Mouse (Mus musculus) intestine, embryonic 15.5 days (tissue): ENCODE measurements at regions not wholly inside any gene's neighbourhood (a gene's known extent, or its start where the extent isn't known, plus 50 kb on each side); places are given as distances from the start of the nearest gene placed in this dataset.

Experiments
- ATAC-seq: fragments of 200-750 bp; cut with Nextera tagmentation; 2 replicates; pipeline ENCODE4 v1.8.0; 2017; ENCODE audit warnings: moderate TSS enrichment, moderate library complexity
- H3K27ac ChIP-seq: fragments of 300-500 bp; sonication (generic); 2 replicates; pipeline ENCODE4 v1.5.1; 2015; ENCODE audit warnings: mild to moderate bottlenecking, inconsistent platforms
- H3K27me3 ChIP-seq: fragments of 300-500 bp; sonication (generic); replicated peaks from 2 replicates; pipeline ENCODE4 v1.6.1; 2015; ENCODE audit warnings: inconsistent platforms
- H3K36me3 ChIP-seq: fragments of 300-500 bp; sonication (generic); 2 replicates; pipeline ENCODE4 v1.6.1; 2015; ENCODE audit warnings: inconsistent platforms
- H3K4me1 ChIP-seq: fragments of 300-500 bp; sonication (generic); replicated peaks from 2 replicates; pipeline ENCODE4 v1.6.1; 2015; ENCODE audit warnings: inconsistent platforms
- H3K4me2 ChIP-seq: fragments of 300-500 bp; sonication (generic); replicated peaks from 2 replicates; pipeline ENCODE4 v1.6.1; 2015; ENCODE audit warnings: mild to moderate bottlenecking, inconsistent platforms
- H3K4me3 ChIP-seq: fragments of 300-500 bp; sonication (generic); replicated peaks from 2 replicates; pipeline ENCODE4 v1.5.1; 2015; ENCODE audit warnings: inconsistent platforms
- H3K9ac ChIP-seq: fragments of 300-500 bp; sonication (generic); 2 replicates; pipeline ENCODE4 v1.6.1; 2015; ENCODE audit warnings: inconsistent platforms
- H3K9me3 ChIP-seq: fragments of 300-500 bp; sonication (generic); 2 replicates; pipeline ENCODE4 v1.6.1; 2016; ENCODE audit warnings: inconsistent platforms
- WGBS: fragments of 180-500 bp; shearing (Covaris S2); methylation state at CpG from one replicate; pipeline ENCODE4 v1.1.7; 2015; 5-methylcytosine and 5-hydroxymethylcytosine counted together

GRCm38 (mm10) chr17:91161834-91162233, 69.0 kb upstream of the Nrxn1 start:
- Histone ChIP-seq H3K27me3 (no peaks in the 10 kb centered on the region), H3K4me3 (no peak overlapping the region), H3K27ac (no peak overlapping the region), H3K4me2 (no peak overlapping the region), H3K9ac (no peak overlapping the region), H3K9me3 (no peaks in the 10 kb centered on the region), H3K4me1 (no peaks in the 10 kb centered on the region), H3K36me3 (no peaks in the 10 kb centered on the region)
- no peak for ATAC-seq
- WGBS = 87% methylated on average over 2 of the region's 2 CpGs
